Mouse (Mus musculus): ENCODE measurements at regions not wholly inside any gene's neighbourhood (a gene's known extent, or its start where the extent isn't known, plus 50 kb on each side); places are given as distances from the start of the nearest gene placed in this dataset.

DNA sequence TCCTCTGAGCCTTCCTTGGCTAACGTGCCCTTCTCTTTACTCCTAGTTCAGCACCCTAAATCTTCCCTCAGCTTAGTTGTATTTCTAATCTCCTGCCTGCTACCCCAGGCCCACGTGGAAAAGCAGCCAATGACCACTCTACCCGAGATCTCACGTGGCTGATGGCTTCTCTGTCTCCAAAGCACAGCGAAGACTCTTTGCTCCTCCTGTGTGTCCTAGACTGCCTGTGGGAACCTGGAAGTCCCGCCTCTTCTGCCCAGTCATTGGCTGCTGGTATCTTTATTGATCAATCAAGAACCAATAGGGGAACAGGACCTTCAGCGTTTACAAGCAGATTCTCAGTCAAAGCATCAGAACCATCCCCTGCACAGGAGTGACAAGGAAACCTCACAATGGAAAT lies 54.8 kb downstream of the Gm19935 start:
- no peak for DNase-seq (ENCODE audit: low spot score)
- no peaks in the 10 kb centered on the region for H3K27me3 ChIP-seq (ENCODE audit: insufficient read depth, poor library complexity, severe bottlenecking)
- H3K4me3 ChIP-seq = no peak overlapping the region
- no peaks in the 10 kb centered on the region for H3K9me3 ChIP-seq
- no peak overlapping the region for H3K27ac ChIP-seq
- 69% methylated on average over 7 of the region's 7 CpGs for WGBS
- H3K4me1 ChIP-seq = no peaks in the 10 kb centered on the region
- H3K36me3 ChIP-seq = no peaks in the 10 kb centered on the region

DNA sequence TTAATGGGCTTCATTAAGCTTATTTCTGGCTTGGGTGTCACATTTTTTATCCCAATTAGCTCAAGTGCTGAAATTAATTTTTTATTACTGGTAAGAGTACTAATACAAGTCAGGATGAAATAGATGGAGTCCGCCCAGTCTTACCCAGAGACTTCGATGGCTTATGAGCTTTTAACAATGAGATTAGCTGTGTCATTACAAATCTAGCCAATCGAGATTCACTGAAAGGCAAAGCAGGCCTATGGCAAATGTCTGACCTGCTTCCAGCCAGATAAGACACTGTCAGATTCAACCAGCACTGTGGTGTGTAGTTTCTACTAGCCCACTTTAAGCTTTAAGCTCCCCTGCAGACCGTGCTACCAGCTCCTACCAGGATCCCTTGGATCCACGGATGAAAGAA lies 55.2 kb downstream of the Gm19935 start:
- no peak for DNase-seq (ENCODE audit: low spot score)
- Histone ChIP-seq H3K36me3 (no peaks in the 10 kb centered on the region), H3K9me3 (no peaks in the 10 kb centered on the region), H3K27me3 (ENCODE audit: insufficient read depth, poor library complexity, severe bottlenecking) (no peaks in the 10 kb centered on the region), H3K4me3 (no peak overlapping the region), H3K4me1 (no peaks in the 10 kb centered on the region), H3K27ac (no peak overlapping the region)
- 83% methylated on average over 5 of the region's 5 CpGs for WGBS

DNA sequence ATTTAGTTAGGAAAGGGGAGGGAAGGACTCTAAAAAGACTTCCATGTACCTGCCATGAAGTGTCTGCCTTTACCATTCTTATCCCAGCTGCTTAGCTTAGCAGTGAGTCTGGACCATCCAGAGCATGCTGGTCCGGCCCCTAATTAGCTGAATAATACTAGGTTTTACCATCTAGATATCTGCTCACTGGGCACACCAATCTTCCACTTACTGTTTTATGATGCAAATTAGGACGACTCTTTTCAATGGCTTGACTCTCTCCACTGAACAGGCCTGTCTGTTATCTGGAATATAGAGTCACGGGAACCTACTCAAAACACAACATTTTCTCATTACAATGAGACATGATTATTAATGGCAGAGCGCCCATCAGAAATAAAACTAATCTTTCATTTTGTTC lies 55.7 kb downstream of the Gm19935 start:
- H3K27me3 ChIP-seq (ENCODE audit: insufficient read depth, poor library complexity, severe bottlenecking) = no peaks in the 10 kb centered on the region
- no peaks in the 10 kb centered on the region for H3K36me3 ChIP-seq
- H3K9me3 ChIP-seq = no peaks in the 10 kb centered on the region
- no peak overlapping the region for H3K27ac ChIP-seq
- H3K4me3 ChIP-seq = no peak overlapping the region
- WGBS = 84% methylated on average over 4 of the region's 4 CpGs
- no peaks in the 10 kb centered on the region for H3K4me1 ChIP-seq
- no peak for DNase-seq (ENCODE audit: low spot score)

DNA sequence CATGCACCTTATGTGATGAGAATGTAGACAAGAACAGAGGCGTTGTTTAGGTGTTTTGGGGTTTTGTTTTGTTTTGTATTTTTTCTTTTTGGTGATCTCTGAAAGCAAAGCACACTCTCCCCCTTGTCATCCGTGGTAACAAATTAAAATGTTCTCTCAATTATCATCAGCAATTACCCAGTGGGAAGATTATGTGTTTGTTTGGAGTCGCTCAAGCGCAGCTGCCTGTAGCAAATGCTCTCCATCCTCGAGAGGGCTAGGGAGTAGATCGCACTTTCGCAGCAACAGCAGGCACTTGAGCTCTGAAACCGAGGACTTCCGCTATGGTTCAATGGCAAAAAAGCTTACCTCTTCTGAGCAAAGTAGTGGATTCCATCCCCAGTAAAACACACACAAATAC lies 57.7 kb downstream of the Gm19935 start:
- WGBS = 81% methylated on average over 9 of the region's 9 CpGs
- H3K9me3 ChIP-seq = no peaks in the 10 kb centered on the region

DNA sequence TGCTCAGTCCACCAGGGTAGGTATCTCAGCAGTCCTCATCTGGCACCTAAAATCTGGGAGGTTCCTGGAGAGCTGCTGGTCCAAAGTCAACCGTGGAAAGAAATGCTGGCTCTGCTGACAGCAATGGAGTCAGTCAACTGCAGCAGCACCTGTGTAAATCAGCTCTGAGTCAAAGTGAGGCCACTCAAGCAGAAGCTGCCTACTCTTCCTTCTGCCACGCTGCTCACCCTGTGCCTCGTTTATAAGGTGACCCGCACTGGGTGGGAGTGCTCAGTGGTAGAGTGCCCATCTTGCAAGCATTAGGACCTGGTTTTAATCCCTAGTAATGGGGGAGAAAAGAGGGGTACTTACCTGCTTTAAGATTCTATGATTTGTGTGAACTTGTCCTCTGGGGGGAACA lies 62.2 kb downstream of the Gm19935 start:
- Histone ChIP-seq H3K9me3 (no peaks in the 10 kb centered on the region), H3K4me3 (no peak overlapping the region), H3K27me3 (ENCODE audit: insufficient read depth, poor library complexity, severe bottlenecking) (no peaks in the 10 kb centered on the region), H3K36me3 (no peaks in the 10 kb centered on the region), H3K4me1 (no peaks in the 10 kb centered on the region), H3K27ac (no peak overlapping the region)
- DNase-seq (ENCODE audit: low spot score) = peak; percentile 64
- WGBS = 82% methylated on average over 4 of the region's 4 CpGs

More for the DNA sequence above, 57.7 kb downstream of the Gm19935 start:
- Histone ChIP-seq H3K27me3 (ENCODE audit: insufficient read depth, poor library complexity, severe bottlenecking) (no peaks in the 10 kb centered on the region), H3K36me3 (no peaks in the 10 kb centered on the region), H3K27ac (no peak overlapping the region), H3K4me3 (no peak overlapping the region), H3K4me1 (no peaks in the 10 kb centered on the region)
- no peak for DNase-seq (ENCODE audit: low spot score)

DNA sequence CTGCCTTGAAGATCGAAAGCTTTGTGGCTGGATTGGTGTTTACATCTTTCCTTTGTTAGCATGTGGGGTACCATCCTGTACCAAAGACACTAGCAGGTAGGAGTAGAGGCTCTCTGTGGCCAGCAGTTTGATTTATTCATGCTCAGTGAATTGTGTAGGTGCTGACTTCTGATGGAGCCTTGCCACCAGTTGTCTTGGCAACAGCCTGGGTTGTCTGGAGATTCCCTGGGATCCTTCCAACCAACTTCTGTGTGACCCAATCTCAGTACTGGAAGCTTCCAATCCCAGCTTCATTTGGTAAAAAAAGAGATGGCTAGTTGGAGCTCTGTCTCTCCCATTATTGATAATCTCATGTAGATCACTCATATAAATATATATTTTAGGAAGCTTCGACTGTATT lies 73.6 kb downstream of the Gm19935 start:
- Histone ChIP-seq H3K4me1 (no peaks in the 10 kb centered on the region), H3K36me3 (no peaks in the 10 kb centered on the region), H3K27me3 (ENCODE audit: insufficient read depth, poor library complexity, severe bottlenecking) (no peaks in the 10 kb centered on the region), H3K4me3 (no peak overlapping the region), H3K27ac (no peak overlapping the region), H3K9me3 (no peaks in the 10 kb centered on the region)
- no peak for DNase-seq (ENCODE audit: low spot score)
- WGBS = 92% methylated on average over 2 of the region's 2 CpGs

DNA sequence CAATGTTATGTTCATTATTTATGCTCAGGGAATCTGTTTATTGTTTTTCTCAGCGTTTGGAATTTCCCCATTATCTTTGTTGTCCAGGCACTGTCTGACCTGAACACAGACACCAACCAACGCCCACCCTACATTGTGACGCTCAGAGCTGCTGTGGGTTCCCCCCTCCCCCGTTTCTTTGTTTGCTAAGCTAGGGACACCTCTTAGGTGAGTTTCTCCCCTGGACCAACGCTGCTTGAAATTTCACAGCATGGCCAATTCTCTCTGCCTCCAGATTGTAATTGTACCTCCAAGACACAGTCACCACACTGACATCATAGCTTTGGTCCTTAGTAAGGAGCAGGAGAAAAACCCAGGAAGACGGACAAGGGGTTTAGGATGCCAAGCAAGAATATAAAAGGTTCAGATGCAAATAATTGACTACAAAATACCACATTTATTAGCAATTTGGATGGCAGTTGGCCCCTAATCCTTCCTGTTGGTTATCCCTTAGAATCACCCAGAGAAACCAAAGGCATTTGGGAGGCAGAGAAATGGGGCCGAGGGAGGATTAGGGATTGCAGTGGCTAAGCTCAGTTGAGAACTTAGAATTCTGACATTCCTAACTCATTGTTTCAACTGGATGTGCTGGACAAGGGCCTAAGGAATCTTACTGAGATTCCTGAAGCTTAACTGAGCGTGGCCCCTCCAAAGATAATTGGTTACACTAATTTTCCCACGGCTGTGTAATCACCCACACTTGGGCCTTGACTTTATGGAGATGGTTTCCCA lies 76.0 kb downstream of the Gm19935 start:
- no peak overlapping the region for H3K4me3 ChIP-seq
- no peaks in the 10 kb centered on the region for H3K9me3 ChIP-seq
- 51% methylated on average over 9 of the region's 9 CpGs for WGBS
- H3K27ac ChIP-seq = no peak overlapping the region
- H3K4me1 ChIP-seq = no peaks in the 10 kb centered on the region; the same call in 1 of the 2 replicates
- no peak for DNase-seq (ENCODE audit: low spot score)
- H3K27me3 ChIP-seq (ENCODE audit: insufficient read depth, poor library complexity, severe bottlenecking) = no peaks in the 10 kb centered on the region
- H3K36me3 ChIP-seq = no peaks in the 10 kb centered on the region

DNA sequence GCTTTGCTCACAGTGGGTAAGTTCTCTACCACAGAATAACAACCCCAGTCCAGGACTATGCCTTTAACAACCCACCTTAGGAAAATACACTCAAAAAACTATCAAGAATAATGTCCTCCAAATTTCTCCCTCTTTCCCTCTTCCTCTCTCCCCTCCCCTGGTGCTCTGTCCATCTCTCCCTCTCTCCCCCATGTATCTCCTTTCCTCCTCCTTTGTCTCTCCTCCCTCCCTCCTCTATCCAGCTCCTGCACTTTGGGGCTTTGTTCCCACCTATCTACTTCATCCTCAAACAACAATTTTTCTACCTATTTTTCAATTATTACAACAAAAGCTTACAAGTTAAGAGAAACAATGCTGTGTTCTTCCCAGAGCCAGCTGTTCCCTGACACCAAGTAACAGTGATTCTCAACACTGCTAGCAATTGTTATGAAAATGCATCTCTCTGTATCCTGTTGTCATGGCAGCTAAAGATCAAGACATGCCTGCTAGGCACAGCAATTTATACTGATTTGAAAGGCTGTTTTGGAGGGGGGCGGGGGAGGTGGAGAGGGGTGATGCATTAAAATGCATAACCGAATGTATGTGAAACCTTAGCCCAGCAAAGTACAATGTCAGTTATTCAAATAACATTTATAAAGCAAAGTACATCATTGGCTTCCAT lies 76.8 kb downstream of the Gm19935 start:
- no peaks in the 10 kb centered on the region for H3K36me3 ChIP-seq
- WGBS = 78% methylated on average over 2 of the region's 2 CpGs
- no peaks in the 10 kb centered on the region; the same call in 1 of the 2 replicates for H3K4me1 ChIP-seq
- no peak for DNase-seq (ENCODE audit: low spot score)
- H3K4me3 ChIP-seq = no peak overlapping the region
- no peak overlapping the region for H3K27ac ChIP-seq
- no peaks in the 10 kb centered on the region for H3K27me3 ChIP-seq (ENCODE audit: insufficient read depth, poor library complexity, severe bottlenecking)
- H3K9me3 ChIP-seq = no peaks in the 10 kb centered on the region

DNA sequence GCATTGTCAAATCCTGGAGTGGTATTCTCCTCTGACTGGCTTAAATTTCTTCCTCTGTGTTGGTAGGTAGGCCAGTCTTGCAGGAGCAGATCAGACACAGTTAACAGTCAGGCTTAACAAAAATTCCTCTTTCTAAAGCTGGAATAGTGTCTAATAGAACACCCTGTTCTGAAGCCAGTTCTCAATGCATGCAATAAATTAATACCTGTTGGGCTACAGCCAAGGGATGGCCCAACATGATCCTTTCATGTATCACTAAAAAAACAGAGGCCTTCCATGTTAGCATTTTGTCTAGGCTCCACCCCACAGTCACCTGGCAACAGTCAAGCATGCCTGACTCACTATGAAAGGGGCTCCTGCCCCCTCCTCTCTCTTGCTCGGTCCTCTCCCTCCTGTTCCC lies 89.2 kb downstream of the Gm19935 start:
- WGBS = 53% methylated on average over 1 of the region's 1 CpGs

DNA sequence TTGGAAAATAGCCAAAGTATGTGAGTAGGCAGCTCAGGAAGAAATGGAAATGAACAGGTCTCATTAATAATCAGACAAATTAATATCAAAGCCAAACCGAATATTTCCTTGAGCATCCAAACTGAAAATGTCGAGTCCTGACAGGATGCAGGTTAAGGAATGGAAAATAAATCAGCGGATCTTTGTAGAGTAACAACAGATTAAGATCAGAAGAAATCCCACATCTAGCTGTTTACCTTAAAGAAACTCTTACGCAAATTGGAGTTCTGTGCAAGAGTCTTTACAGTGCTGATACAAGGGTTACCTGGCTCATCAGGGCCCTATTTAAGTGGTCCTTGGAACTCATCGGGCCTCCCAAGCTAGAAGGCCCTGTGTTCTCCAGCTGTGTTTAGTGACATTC lies 92.0 kb downstream of the Gm19935 start:
- H3K9me3 ChIP-seq = no peaks in the 10 kb centered on the region
- WGBS = 80% methylated on average over 5 of the region's 5 CpGs
- no peaks in the 10 kb centered on the region for H3K36me3 ChIP-seq
- H3K4me3 ChIP-seq = no peak overlapping the region
- no peak for DNase-seq (ENCODE audit: low spot score)
- H3K4me1 ChIP-seq = no peaks in the 10 kb centered on the region
- H3K27me3 ChIP-seq (ENCODE audit: insufficient read depth, poor library complexity, severe bottlenecking) = no peaks in the 10 kb centered on the region
- no peak overlapping the region for H3K27ac ChIP-seq

More for the DNA sequence above, 89.2 kb downstream of the Gm19935 start:
- no peaks in the 10 kb centered on the region for H3K36me3 ChIP-seq
- no peak overlapping the region for H3K27ac ChIP-seq
- no peak overlapping the region for H3K4me3 ChIP-seq
- DNase-seq (ENCODE audit: low spot score) = no peak
- H3K9me3 ChIP-seq = no peaks in the 10 kb centered on the region
- H3K4me1 ChIP-seq = no peaks in the 10 kb centered on the region
- H3K27me3 ChIP-seq (ENCODE audit: insufficient read depth, poor library complexity, severe bottlenecking) = no peaks in the 10 kb centered on the region

DNA sequence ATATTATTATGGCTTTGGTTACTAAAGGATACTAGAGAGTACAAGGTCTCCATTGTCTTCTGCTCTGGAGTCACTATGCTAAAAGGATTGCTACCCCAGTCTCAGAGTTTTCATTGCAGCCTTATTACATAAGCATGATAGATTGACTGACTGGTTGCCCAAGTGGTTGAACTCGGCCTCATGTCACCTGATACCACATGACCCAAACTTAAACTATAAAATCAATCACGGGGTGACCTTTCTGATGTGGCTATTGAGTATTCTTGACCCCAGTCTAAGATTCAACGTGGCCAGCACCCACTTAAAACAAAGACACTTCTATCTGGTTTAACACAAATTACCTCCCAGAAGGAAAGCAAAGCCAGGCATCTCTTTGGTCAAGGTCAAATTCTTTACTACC lies 100.8 kb downstream of the Gm19935 start:
- no peaks in the 10 kb centered on the region for H3K27me3 ChIP-seq (ENCODE audit: insufficient read depth, poor library complexity, severe bottlenecking)
- no peaks in the 10 kb centered on the region for H3K4me1 ChIP-seq
- no peak overlapping the region for H3K4me3 ChIP-seq
- 61% methylated on average over 3 of the region's 3 CpGs for WGBS
- no peaks in the 10 kb centered on the region for H3K9me3 ChIP-seq
- DNase-seq (ENCODE audit: low spot score) = no peak
- no peaks in the 10 kb centered on the region for H3K36me3 ChIP-seq
- no peak overlapping the region for H3K27ac ChIP-seq

DNA sequence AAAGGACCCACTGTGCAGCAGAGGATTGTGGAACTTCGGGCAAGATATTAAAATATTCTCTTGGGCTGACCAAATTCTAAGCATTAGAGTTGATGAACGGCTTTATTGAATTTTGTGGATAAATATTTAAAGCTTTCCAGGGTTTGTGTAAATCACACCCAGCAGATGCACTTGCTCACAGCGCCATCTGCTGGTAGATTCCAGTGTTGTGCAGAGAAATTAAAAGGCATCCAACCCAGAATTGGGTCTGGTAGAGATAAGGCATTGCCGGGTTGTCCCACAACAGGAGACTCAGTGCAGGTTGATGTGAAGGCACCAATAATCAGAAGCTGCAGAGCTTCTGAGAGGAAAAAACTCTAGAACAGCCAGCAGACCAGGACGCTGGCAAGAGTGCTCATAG lies 108.7 kb downstream of the Gm19935 start:
- no peak overlapping the region for H3K27ac ChIP-seq
- H3K9me3 ChIP-seq = no peaks in the 10 kb centered on the region
- no peaks in the 10 kb centered on the region for H3K4me1 ChIP-seq
- DNase-seq (ENCODE audit: low spot score) = no peak
- no peaks in the 10 kb centered on the region for H3K27me3 ChIP-seq (ENCODE audit: insufficient read depth, poor library complexity, severe bottlenecking)
- H3K4me3 ChIP-seq = no peak overlapping the region
- WGBS = 25% methylated on average over 5 of the region's 5 CpGs
- H3K36me3 ChIP-seq = no peaks in the 10 kb centered on the region

DNA sequence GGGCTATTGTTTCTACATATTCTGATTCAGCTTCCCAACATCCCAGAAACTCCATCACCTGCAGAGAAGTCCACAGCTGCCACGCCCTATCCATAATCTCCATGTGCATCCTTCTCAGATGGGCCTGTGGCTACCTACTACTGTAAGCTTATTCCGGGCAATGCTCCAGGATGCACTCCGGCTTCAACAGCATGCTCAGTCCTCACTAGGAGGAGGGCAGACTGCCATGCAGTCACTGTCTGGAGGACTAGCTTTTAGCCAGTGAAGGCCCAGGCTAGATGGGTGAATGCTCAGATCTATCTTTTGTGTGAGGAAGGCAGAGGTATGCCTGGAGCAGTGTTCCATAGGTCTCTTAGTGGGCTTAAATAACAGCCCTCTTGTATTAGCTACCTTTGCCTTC lies 124.7 kb downstream of the Gm19935 start:
- no peaks in the 10 kb centered on the region for H3K27me3 ChIP-seq (ENCODE audit: insufficient read depth, poor library complexity, severe bottlenecking)
- no peak overlapping the region for H3K27ac ChIP-seq
- H3K36me3 ChIP-seq = no peaks in the 10 kb centered on the region
- no peak overlapping the region for H3K4me3 ChIP-seq
- H3K4me1 ChIP-seq = no peaks in the 10 kb centered on the region
- no peak for DNase-seq (ENCODE audit: low spot score)
- 79% methylated on average over 3 of the region's 3 CpGs for WGBS
- no peaks in the 10 kb centered on the region for H3K9me3 ChIP-seq
